Mouse (Mus musculus): ENCODE results near the gene Orm1. TPM values are rescaled to one million over a fixed set of nuclear protein-coding genes. Genes with fewer than 3 reads are reported as not detected.

Orm1 gene
- total RNA-seq, 2 experiments from 2014 or later = not detected

GRCm38 (mm10) chr4:63346659-63347058 lies 2.3 kb downstream of the Orm1 start:
- DNase-seq = no peak
- intact Hi-C loops (cut with DNase I; ENCODE audit: low total_unique reads) = no loop called here

- DNase-seq = no peak
- intact Hi-C loops (cut with DNase I; ENCODE audit: low total_unique reads) = no loop called here
Measured at GRCm38 (mm10) chr4:63348524-63348923, 4.2 kb downstream of the Orm1 start.

- intact Hi-C loops (cut with DNase I; ENCODE audit: low total_unique reads) = no loop called here
- no peak for DNase-seq
Measured at GRCm38 (mm10) chr4:63355877-63356665, 11.7 kb downstream of the Orm1 start, which contains the start of gene Orm3. Gene Orm3, plus strand, starts transcription at chr4:63356162.

GRCm38 (mm10) chr4:63356981-63357570 lies 12.7 kb downstream of the Orm1 start:
- intact Hi-C loops (cut with DNase I; ENCODE audit: low total_unique reads) = no loop called here
- DNase-seq = no peak

DNA sequence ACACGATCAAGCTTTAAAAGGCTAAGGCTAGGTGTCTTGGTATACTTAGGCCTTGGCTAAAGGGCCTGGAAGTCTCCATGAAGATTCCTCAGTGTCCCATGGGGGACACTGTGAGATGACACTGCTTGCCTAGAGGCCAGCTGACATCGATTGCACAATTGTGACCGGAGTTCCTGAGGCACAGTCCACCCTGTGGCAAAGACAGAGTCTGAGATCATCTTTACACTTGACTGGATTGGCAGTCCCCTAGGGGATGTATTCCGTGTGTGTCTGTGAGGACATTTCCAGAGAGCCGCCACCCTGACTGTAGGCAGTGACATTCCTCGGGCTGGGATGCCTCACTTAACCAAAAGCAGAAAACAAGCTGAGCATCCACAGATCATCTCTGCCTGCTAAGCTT lies 15.5 kb downstream of the Orm1 start:
- no peak for DNase-seq
- intact Hi-C loops (cut with DNase I; ENCODE audit: low total_unique reads) = no loop called here

DNA sequence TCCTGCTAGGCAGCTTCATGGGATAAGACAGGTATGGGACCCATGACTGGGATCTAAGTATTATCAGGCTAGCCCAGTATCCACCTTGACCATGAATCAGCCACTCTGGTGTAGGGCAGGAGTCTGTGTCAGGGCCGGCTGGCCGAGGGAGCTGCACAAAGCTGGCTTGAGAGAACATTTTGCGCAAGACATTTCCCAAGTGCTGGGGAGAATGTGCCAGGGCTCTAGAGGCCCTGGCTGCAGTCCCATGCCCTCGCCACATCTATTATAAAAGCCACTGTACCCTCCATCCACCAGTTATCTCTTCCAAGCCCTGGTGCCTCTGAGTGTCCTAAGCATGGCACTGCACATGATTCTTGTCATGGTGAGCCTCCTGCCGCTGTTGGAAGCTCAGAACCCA lies 17.8 kb downstream of the Orm1 start, which contains the start of gene Orm2:
Gene Orm2, plus strand, starts transcription at position 300 of the 400 bp plus-strand sequence.
- intact Hi-C loops (cut with DNase I; ENCODE audit: low total_unique reads) = no loop called here
- no peak for DNase-seq

DNA sequence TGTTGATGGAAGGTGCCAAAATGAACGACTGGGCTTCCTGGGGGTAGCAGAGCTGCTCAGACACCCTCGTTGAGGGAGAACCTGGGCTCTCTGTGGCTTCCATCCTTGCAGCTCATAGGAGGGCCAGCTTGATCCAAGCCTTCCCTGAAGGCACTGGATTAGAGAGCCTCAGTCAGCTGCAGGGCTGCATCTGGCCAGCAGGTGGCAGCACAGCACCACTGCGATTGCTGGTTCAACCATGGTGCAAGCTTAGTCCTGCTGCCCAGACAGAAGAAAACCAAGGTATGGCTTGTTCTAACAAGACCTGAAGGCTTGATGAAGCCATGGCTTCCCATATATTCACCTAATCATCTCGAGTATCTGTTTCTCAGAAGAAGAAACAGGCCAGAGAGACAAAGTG lies 24.2 kb downstream of the Orm1 start:
- intact Hi-C loops (cut with DNase I; ENCODE audit: low total_unique reads) = no loop called here

GRCm38 (mm10) chr4:63370897-63371296 lies 26.5 kb downstream of the Orm1 start:
- no peak for DNase-seq
- intact Hi-C loops (cut with DNase I; ENCODE audit: low total_unique reads) = loop anchor here (2.0 kb wide), 1 partner anchor 38 kb away; no protein-coding TSS in a partner anchor

More for the DNA sequence above, 24.2 kb downstream of the Orm1 start:
- peak; percentile 85 for DNase-seq

DNA sequence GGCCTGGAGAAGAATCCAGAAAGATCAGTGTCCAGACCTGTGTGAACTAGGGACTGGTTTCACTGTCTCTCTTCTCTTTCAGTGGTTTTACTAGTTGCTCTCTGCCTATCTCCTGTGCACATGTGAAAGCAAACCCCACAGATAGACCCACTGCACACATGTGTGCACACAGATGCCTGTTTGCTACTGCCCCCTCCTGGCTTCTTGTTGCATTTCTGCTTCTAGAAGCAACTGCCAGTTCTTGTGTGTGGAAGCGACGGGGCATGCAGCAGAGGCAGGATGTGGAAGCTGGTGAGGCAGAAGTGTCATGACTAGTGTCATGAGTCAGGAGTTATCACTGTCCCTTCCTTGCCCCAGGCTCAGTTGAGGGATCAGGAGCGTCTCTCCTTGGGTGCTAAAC lies 27.5 kb downstream of the Orm1 start:
- no peak for DNase-seq
- intact Hi-C loops (cut with DNase I; ENCODE audit: low total_unique reads) = loop anchor here (2.0 kb wide), 1 partner anchor 37 kb away; no protein-coding TSS in a partner anchor

GRCm38 (mm10) chr4:63373404-63373803 lies 29.0 kb downstream of the Orm1 start:
- intact Hi-C loops (cut with DNase I; ENCODE audit: low total_unique reads) = no loop called here
- DNase-seq = no peak

GRCm38 (mm10) chr4:63374331-63374730 lies 30.0 kb downstream of the Orm1 start:
- intact Hi-C loops (cut with DNase I; ENCODE audit: low total_unique reads) = no loop called here
- DNase-seq = no peak

- intact Hi-C loops (cut with DNase I; ENCODE audit: low total_unique reads) = no loop called here
- peak; percentile 85 for DNase-seq
Measured at GRCm38 (mm10) chr4:63375367-63375766, 31.0 kb downstream of the Orm1 start.

DNA sequence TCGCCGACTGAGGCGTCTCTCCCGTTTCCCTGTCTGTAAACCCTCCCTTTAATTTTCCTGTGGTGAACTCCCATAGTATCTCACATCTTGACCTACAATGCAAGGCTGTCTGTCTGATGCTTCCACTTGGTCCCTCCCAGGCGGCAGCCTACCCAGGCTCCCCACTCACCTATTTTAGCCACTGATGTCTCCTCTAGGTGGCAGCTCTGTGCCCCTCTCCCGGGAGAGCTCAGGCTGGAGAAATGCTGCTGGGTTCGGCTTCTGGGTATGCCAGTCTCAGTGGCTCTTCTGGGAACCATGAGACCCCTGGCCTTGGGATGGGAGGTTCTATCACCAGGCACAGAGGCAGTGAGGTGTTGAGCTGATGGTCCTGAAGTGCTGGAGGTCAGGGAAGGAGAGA lies 33.1 kb downstream of the Orm1 start:
- intact Hi-C loops (cut with DNase I; ENCODE audit: low total_unique reads) = no loop called here
- DNase-seq = no peak

- no peak for DNase-seq
- intact Hi-C loops (cut with DNase I; ENCODE audit: low total_unique reads) = no loop called here
Measured at GRCm38 (mm10) chr4:63382676-63383369, 38.5 kb downstream of the Orm1 start.

DNA sequence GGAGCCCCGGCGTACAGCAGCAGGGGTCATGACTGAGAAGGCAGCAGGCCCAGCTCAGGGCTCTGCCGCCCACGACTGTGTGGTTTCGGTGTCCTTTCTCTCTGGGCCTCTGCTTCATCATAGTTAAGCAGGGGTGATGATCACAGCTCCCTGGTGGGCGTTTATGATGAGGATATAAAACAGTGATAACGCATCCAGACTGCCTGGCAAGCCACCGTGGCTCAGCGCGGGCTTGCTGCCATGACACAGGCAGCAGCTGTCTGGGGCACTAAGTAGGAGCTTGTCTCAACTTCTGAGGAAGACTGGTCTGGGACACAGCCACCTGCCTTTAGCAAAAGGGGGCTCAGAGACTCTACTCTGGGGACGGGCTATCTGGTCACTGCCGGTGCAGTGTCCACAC lies 39.1 kb downstream of the Orm1 start:
- no peak for DNase-seq
- intact Hi-C loops (cut with DNase I; ENCODE audit: low total_unique reads) = no loop called here

DNA sequence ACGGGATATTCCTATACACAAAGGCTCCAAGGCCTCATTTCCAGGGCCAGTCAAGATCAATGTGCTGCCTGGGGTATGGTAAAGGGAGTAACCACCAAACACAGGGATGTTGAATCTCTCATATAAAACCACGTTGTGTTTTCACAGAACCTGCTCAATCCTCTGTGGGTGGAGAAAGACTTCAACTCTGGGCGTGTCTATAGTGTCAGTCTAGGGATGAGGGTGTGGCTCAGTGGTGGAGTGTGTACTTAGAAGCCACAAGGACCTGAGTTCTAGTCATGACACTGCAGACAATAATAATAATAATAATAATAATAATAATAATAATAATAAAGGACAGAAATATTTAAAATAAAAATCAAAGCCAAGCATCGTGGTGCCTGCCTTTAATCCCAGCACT lies 39.9 kb downstream of the Orm1 start:
- intact Hi-C loops (cut with DNase I; ENCODE audit: low total_unique reads) = no loop called here
- no peak for DNase-seq

DNA sequence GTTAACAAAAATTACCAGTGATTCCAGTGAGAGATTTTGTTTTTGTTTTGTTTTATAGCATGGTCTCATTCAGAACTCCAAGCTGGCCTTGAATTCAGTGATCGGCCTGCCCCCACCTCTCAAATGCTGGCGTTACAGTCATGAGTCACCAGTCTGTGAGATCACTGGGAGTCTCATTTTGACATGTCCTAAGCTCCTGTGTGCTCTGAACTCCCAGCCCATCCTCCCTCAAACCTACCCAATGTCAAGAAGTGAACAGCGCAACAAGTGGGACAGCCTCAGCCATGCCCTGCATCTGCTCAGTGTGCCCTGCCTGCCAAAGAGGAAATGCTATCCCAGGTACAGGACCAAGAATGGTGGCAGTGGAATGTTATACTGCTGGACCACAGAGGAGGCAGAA lies 40.9 kb downstream of the Orm1 start:
- intact Hi-C loops (cut with DNase I; ENCODE audit: low total_unique reads) = no loop called here
- DNase-seq = no peak

DNA sequence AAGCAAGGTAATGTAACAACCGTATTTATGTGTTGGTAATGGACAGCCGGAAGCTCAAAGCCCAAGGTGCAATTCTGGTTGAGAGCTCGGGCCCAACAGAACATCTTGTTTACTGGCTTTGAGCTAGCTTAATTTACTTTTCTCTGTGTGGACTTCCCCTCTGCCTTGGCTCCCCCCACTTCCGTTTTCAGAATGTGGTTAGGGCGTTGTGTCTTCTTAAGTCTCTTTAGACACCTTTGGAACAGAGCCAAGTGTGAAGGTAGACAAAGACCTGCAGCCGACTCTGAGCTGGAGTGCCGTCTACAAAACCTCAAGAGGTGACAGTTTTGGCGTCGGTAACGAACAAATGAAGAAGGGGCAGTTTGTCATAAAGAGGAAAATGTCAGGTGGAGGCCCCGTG lies 41.4 kb downstream of the Orm1 start:
- intact Hi-C loops (cut with DNase I; ENCODE audit: low total_unique reads) = no loop called here
- DNase-seq = no peak

GRCm38 (mm10) chr4:63388029-63388428 lies 43.7 kb downstream of the Orm1 start:
- no peak for DNase-seq
- intact Hi-C loops (cut with DNase I; ENCODE audit: low total_unique reads) = no loop called here

GRCm38 (mm10) chr4:63389121-63389886 lies 44.9 kb downstream of the Orm1 start:
- intact Hi-C loops (cut with DNase I; ENCODE audit: low total_unique reads) = no loop called here
- no peak for DNase-seq

All from gastrocnemius, postnatal 14 days (tissue).